ENCODE assay signal across 14 mouse cellular contexts in the genomic region with DNA sequence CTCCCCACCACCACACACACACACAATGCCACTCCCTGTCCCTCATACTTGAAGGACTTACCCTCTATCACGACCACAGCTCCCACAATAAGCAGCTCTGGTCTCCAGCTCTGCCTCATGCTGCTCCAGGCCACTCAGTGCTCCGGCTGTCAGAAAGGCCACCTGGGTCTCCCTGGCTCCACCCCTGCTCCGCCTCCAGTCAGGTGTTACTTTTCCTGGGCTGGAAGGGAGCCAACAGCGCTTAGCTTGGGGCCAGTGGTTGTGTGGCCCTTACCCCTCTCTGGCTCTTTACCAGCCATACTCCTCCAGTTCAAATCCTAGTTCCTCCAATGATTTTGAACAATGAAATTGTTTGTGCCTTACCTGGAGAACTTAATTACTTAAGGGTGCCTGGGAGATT. TPM values are rescaled to one million over a fixed set of nuclear protein-coding genes. Genes with fewer than 3 reads are reported as not detected.
DNase-seq lines count a peak whose midpoint lies in the region; ATAC-seq lines count a peak whose summit lies in the region.
"Had no signal": no experiment of that assay in that cellular context is flagged by ENCODE, and none has a peak within 500 bp of the region (broad histone marks: within the 10 kb centered on the region; RNA-seq: fewer than 3 reads in every experiment).

A gene (minus strand): TSS at position 173 of the 400 bp plus-strand sequence.

- H3K9me3 ChIP-seq in kidney, embryonic 16.5 days (ENCODE audit: low read length) = no peaks in the 10 kb centered on the region
- H3K9me3 ChIP-seq in embryonic facial prominence, embryonic 15.5 days (replicated peaks) = no peaks in the 10 kb centered on the region
- H3K9me3 ChIP-seq in midbrain, embryonic 14.5 days (ENCODE audit: control insufficient read depth, low read length) = no peaks in the 10 kb centered on the region
- H3K9me3 ChIP-seq: forebrain, embryonic 13.5 days; hindbrain, embryonic 15.5 days; liver, embryonic 15.5 days; midbrain, embryonic 12.5 days had no signal

- DNase-seq in kidney, adult 11 months = peak; percentile 83
- DNase-seq in kidney, postnatal 25 days = peak; percentile 84 to 92
- DNase-seq in lung, postnatal 36 days = peak; percentile 62
- no peak for DNase-seq in midbrain, embryonic 14.5 days
- no peak for DNase-seq in heart, postnatal 36 days
- DNase-seq: cerebellum, adult 2 months; right cerebral cortex, postnatal 25 days had no signal

- no peak within 1 kb of the TSS for H3K4me2 ChIP-seq in kidney, embryonic 16.5 days (replicated peaks; ENCODE audit: low read depth, low read length)
- H3K4me2 ChIP-seq in embryonic facial prominence, embryonic 15.5 days (replicated peaks) = no peak within 1 kb of the TSS
- H3K4me2 ChIP-seq in midbrain, embryonic 14.5 days (ENCODE audit: low read length) = no peak within 1 kb of the TSS
- H3K4me2 ChIP-seq: forebrain, embryonic 13.5 days; hindbrain, embryonic 15.5 days; liver, embryonic 15.5 days; midbrain, embryonic 12.5 days had no signal

- peaks cover 30% of the 10 kb centered on the region for H3K36me3 ChIP-seq in kidney, embryonic 16.5 days (ENCODE audit: insufficient read depth, low read length)
- H3K36me3 ChIP-seq in embryonic facial prominence, embryonic 15.5 days = peaks cover 51% of the 10 kb centered on the region
- peaks cover 62% of the 10 kb centered on the region for H3K36me3 ChIP-seq in midbrain, embryonic 14.5 days (ENCODE audit: control insufficient read depth, insufficient read depth, low read length)

- no peaks in the 10 kb centered on the region for H3K27me3 ChIP-seq in kidney, embryonic 16.5 days (ENCODE audit: insufficient read depth, low read length)
- no peaks in the 10 kb centered on the region for H3K27me3 ChIP-seq in embryonic facial prominence, embryonic 15.5 days
- no peaks in the 10 kb centered on the region for H3K27me3 ChIP-seq in midbrain, embryonic 14.5 days (ENCODE audit: control insufficient read depth, insufficient read depth, low read length)
- H3K27me3 ChIP-seq: forebrain, embryonic 13.5 days; hindbrain, embryonic 15.5 days; liver, embryonic 15.5 days; midbrain, embryonic 12.5 days had no signal

- H3K4me1 ChIP-seq in kidney, embryonic 16.5 days (ENCODE audit: insufficient read depth, low read length) = peaks cover 11% of the 10 kb centered on the region
- peaks cover 21% of the 10 kb centered on the region for H3K4me1 ChIP-seq in embryonic facial prominence, embryonic 15.5 days
- H3K4me1 ChIP-seq in midbrain, embryonic 14.5 days (ENCODE audit: control insufficient read depth, insufficient read depth, low read length) = peaks cover 3% of the 10 kb centered on the region; the same call in 1 of the 2 replicates

- no peak within 1 kb of the TSS for H3K9ac ChIP-seq in kidney, embryonic 16.5 days (replicated peaks; ENCODE audit: low read length)
- H3K9ac ChIP-seq in embryonic facial prominence, embryonic 15.5 days = no peak within 1 kb of the TSS
- no peak within 1 kb of the TSS for H3K9ac ChIP-seq in midbrain, embryonic 14.5 days (replicated peaks; ENCODE audit: low read length)
- H3K9ac ChIP-seq: forebrain, embryonic 13.5 days; hindbrain, embryonic 15.5 days; liver, embryonic 15.5 days; midbrain, embryonic 12.5 days had no signal

- H3K27ac ChIP-seq in kidney, embryonic 16.5 days (ENCODE audit: low read length) = no peak within 1 kb of the TSS
- H3K27ac ChIP-seq in embryonic facial prominence, embryonic 15.5 days (replicated peaks) = 0 out of 2 replicates have a peak within 1 kb of the TSS, but pooled peaks have one; percentile 17
- H3K27ac ChIP-seq in midbrain, embryonic 14.5 days (replicated peaks; ENCODE audit: low read depth, low read length) = no peak within 1 kb of the TSS
- H3K27ac ChIP-seq: forebrain, embryonic 13.5 days; hindbrain, embryonic 15.5 days; liver, embryonic 15.5 days had no signal

- 29% methylated on average over 4 of the region's 4 CpGs for WGBS in kidney, embryonic 16.5 days
- 25% methylated on average over 4 of the region's 4 CpGs for WGBS in embryonic facial prominence, embryonic 15.5 days
- 38% methylated on average over 4 of the region's 4 CpGs for WGBS in midbrain, embryonic 14.5 days

- ATAC-seq in kidney, embryonic 16.5 days (ENCODE audit: low FRiP score, low TSS enrichment) = no peak
- no peak for ATAC-seq in embryonic facial prominence, embryonic 15.5 days (ENCODE audit: insufficient number of reproducible peaks, low FRiP score, low TSS enrichment, low read depth)
- ATAC-seq in erythroblast, adult 5-6 weeks (replicated peaks; ENCODE audit: low FRiP score, poor library complexity, severe bottlenecking) = no peak
- no peak for ATAC-seq in midbrain, embryonic 14.5 days (ENCODE audit: low FRiP score, low TSS enrichment)
- ATAC-seq: forebrain, embryonic 13.5 days had no signal

- intact Hi-C loops in heart, postnatal 36 days (cut with DNase I) = no loop called here

- H3K4me3 ChIP-seq in kidney, embryonic 16.5 days (ENCODE audit: low read length) = no peak within 1 kb of the TSS
- H3K4me3 ChIP-seq in embryonic facial prominence, embryonic 15.5 days (replicated peaks) = no peak within 1 kb of the TSS
- H3K4me3 ChIP-seq in midbrain, embryonic 14.5 days (replicated peaks; ENCODE audit: low read depth, low read length) = no peak within 1 kb of the TSS
- H3K4me3 ChIP-seq: forebrain, embryonic 13.5 days; hindbrain, embryonic 15.5 days; liver, embryonic 15.5 days; midbrain, embryonic 12.5 days had no signal

RNA-seq across cellular contexts. Expression of the gene that starts here (rescaled TPM):
- polyA plus RNA-seq in kidney, embryonic 16.5 days (2015; fragmentation: Nextera tagmentation; extraction: Ambion mirVana) = 5.9 and 6.5 TPM in 2 replicates
- 2.4 and 4.6 TPM in 2 replicates for polyA plus RNA-seq in embryonic facial prominence, embryonic 15.5 days (2015; fragmentation: Nextera tagmentation; extraction: Ambion mirVana)
- total RNA-seq in erythroblast, adult 5-6 weeks (2015; ENCODE audit: low replicate concordance) = not detected in 2 replicates
- total RNA-seq in erythroblast, adult 5-6 weeks (2017; ENCODE audit: low replicate concordance) = not detected in 2 replicates
- 0.80 and 1.1 TPM in 2 replicates for polyA plus RNA-seq in midbrain, embryonic 14.5 days (2014; fragmentation: Nextera tagmentation; extraction: Ambion mirVana)
- 1 to 10 TPM in 1 of 2 experiments, under 1 TPM in 1; 0.81 to 1.1 TPM for total RNA-seq in heart, postnatal 36 days (2021)

Comparison
In these comparisons a context has a peak if more than half of its experiments do, and no peak if none do; other contexts are left out.
1. DNase-seq: peak in kidney, adult 11 months (single experiment), kidney, postnatal 25 days (2 of 2) and lung, postnatal 36 days (single experiment); none in midbrain, embryonic 14.5 days (single experiment) and heart, postnatal 36 days (0 of 2).